Mouse (Mus musculus) intestine, embryonic 15.5 days (tissue): Measurements from ENCODE around the gene Matn3. TPM values are rescaled to one million over a fixed set of nuclear protein-coding genes. Genes with fewer than 3 reads are reported as not detected.

ENCODE experiments used
- ATAC-seq: fragments of 200-750 bp; cut with Nextera tagmentation; 2 replicates; pipeline ENCODE4 v1.8.0; 2017; ENCODE audit warnings: moderate TSS enrichment, moderate library complexity
- H3K27ac ChIP-seq: fragments of 300-500 bp; sonication (generic); 2 replicates; pipeline ENCODE4 v1.5.1; 2015; ENCODE audit warnings: mild to moderate bottlenecking, inconsistent platforms
- H3K27me3 ChIP-seq: fragments of 300-500 bp; sonication (generic); replicated peaks from 2 replicates; pipeline ENCODE4 v1.6.1; 2015; ENCODE audit warnings: inconsistent platforms
- H3K36me3 ChIP-seq: fragments of 300-500 bp; sonication (generic); 2 replicates; pipeline ENCODE4 v1.6.1; 2015; ENCODE audit warnings: inconsistent platforms
- H3K4me1 ChIP-seq: fragments of 300-500 bp; sonication (generic); replicated peaks from 2 replicates; pipeline ENCODE4 v1.6.1; 2015; ENCODE audit warnings: inconsistent platforms
- H3K4me2 ChIP-seq: fragments of 300-500 bp; sonication (generic); replicated peaks from 2 replicates; pipeline ENCODE4 v1.6.1; 2015; ENCODE audit warnings: mild to moderate bottlenecking, inconsistent platforms
- H3K4me3 ChIP-seq: fragments of 300-500 bp; sonication (generic); replicated peaks from 2 replicates; pipeline ENCODE4 v1.5.1; 2015; ENCODE audit warnings: inconsistent platforms
- H3K9ac ChIP-seq: fragments of 300-500 bp; sonication (generic); 2 replicates; pipeline ENCODE4 v1.6.1; 2015; ENCODE audit warnings: inconsistent platforms
- H3K9me3 ChIP-seq: fragments of 300-500 bp; sonication (generic); 2 replicates; pipeline ENCODE4 v1.6.1; 2016; ENCODE audit warnings: inconsistent platforms
- WGBS: fragments of 180-500 bp; shearing (Covaris S2); methylation state at CpG from one replicate; pipeline ENCODE4 v1.1.7; 2015; 5-methylcytosine and 5-hydroxymethylcytosine counted together
- polyA plus RNA-seq: library from polyadenylated mRNA; unstranded; fragments of >200 nt; fragmentation: Nextera tagmentation; extraction: Ambion mirVana; gene quantifications from 2 replicates; pipeline ENCODE4 v1.2.1, GENCODE M21; 2015

Gene Matn3
- polyA plus RNA-seq, 1 experiment from 2014 or later = 0.11 TPM

DNA sequence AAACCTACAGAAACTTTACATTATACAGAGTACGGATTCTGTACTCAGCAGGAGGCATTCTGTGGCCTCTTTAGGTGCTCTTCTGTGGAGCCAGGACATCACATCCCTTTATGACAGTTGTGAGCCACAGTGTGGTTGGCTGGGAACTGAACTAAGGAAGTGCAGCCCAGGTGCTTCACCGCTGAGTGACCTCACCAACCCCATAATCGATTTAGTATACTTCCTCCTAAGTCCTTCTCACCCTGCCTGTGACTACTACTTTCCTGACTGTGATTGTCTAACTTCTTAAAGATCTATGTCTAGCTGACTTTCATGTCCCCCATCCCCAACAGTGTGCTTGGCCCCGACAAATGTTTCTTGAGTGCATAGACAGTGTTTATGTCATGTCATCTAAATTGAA, 50.6 kb downstream of the Matn3 start:
- H3K9me3 ChIP-seq = no peaks in the 10 kb centered on the region
- no peak overlapping the region for H3K27ac ChIP-seq
- no peaks in the 10 kb centered on the region for H3K4me1 ChIP-seq
- H3K4me2 ChIP-seq = no peak overlapping the region
- H3K4me3 ChIP-seq = no peak overlapping the region
- H3K27me3 ChIP-seq = no peaks in the 10 kb centered on the region
- 86% methylated on average over 4 of the region's 4 CpGs for WGBS
- no peak for ATAC-seq
- no peaks in the 10 kb centered on the region for H3K36me3 ChIP-seq
- no peak overlapping the region for H3K9ac ChIP-seq

DNA sequence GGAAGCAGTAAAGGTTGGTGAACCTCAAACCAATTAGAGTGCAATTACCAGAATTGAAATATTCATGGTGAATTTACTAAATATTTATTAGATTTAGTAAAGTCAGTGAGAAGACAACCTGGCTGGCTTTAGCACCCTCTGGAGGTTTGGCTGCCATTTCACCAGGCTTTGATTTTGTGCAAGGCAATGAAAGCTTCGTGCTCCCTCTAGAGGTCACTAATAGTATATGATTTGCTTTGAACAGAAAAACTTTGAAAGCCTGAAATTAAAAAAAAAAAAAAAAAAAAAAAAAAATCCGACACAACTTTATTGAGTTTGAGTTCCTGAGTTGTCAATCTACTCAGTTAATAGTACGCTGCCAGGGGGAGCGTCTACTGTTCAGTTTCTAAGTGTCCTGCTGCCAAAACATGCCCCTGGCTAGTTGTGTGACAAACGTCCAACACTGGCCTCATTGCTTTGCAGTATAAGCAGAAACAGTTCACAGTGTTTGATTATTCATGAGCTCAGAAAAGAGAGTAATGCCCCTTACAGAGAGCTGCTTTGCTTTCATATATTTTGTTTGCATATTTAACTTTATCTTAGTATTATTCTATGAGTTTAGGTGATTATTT, 54.4 kb downstream of the Matn3 start:
- no peaks in the 10 kb centered on the region for H3K9me3 ChIP-seq
- H3K4me1 ChIP-seq = no peaks in the 10 kb centered on the region
- no peak overlapping the region for H3K27ac ChIP-seq
- no peak overlapping the region for H3K4me3 ChIP-seq
- H3K36me3 ChIP-seq = no peaks in the 10 kb centered on the region
- WGBS = 15% methylated on average over 5 of the region's 5 CpGs
- H3K9ac ChIP-seq = no peak overlapping the region
- ATAC-seq = 0 out of 2 replicates have a peak, but pooled peaks have one; percentile 49
- H3K4me2 ChIP-seq = no peak overlapping the region
- no peaks in the 10 kb centered on the region for H3K27me3 ChIP-seq

- Histone ChIP-seq H3K27ac (no peak overlapping the region), H3K27me3 (no peaks in the 10 kb centered on the region), H3K4me2 (no peak overlapping the region), H3K36me3 (no peaks in the 10 kb centered on the region), H3K4me3 (no peak overlapping the region), H3K9me3 (no peaks in the 10 kb centered on the region), H3K9ac (no peak overlapping the region), H3K4me1 (no peaks in the 10 kb centered on the region)
- WGBS = 53% methylated on average over 4 of the region's 4 CpGs
- no peak for ATAC-seq
Measured at GRCm38 (mm10) chr12:9007146-9007545, 59.4 kb downstream of the Matn3 start.

- H3K27ac ChIP-seq = no peak overlapping the region
- 92% methylated on average over 6 of the region's 6 CpGs for WGBS
Measured at GRCm38 (mm10) chr12:9007811-9008210, 60.1 kb downstream of the Matn3 start.

DNA sequence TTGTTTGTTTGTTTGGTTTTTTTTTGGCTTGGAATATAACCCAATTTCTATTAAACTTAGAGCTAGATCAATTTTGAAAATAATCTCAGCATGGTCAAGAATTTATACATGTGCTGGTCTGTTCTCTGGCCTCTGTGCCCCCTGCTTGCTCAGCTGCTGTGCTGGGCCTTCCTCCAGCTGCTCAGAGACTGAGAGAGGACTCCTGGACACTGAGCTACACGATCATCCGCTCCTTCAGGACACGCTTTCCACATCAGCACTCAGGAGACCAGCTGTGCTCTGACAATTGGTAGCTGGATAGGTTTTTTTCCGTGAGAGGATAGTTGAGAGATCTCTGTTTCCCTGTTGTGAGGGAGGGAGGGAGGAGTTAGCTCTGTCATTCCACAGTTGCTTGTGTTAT, 62.6 kb downstream of the Matn3 start:
- no peak overlapping the region for H3K9ac ChIP-seq
- no peaks in the 10 kb centered on the region for H3K27me3 ChIP-seq
- H3K9me3 ChIP-seq = no peaks in the 10 kb centered on the region
- H3K27ac ChIP-seq = no peak overlapping the region
- no peaks in the 10 kb centered on the region for H3K36me3 ChIP-seq
- WGBS = 64% methylated on average over 4 of the region's 4 CpGs
- H3K4me2 ChIP-seq = no peak overlapping the region
- H3K4me1 ChIP-seq = no peaks in the 10 kb centered on the region
- no peak for ATAC-seq
- no peak overlapping the region for H3K4me3 ChIP-seq

More at GRCm38 (mm10) chr12:9007811-9008210, 60.1 kb downstream of the Matn3 start:
- H3K4me3 ChIP-seq = no peak overlapping the region
- no peaks in the 10 kb centered on the region for H3K4me1 ChIP-seq
- ATAC-seq = no peak
- no peak overlapping the region for H3K4me2 ChIP-seq
- H3K9ac ChIP-seq = no peak overlapping the region
- H3K9me3 ChIP-seq = no peaks in the 10 kb centered on the region
- H3K27me3 ChIP-seq = no peaks in the 10 kb centered on the region
- H3K36me3 ChIP-seq = no peaks in the 10 kb centered on the region

- H3K4me2 ChIP-seq = no peak overlapping the region
- no peak overlapping the region for H3K27ac ChIP-seq
- no peak overlapping the region for H3K9ac ChIP-seq
- no peaks in the 10 kb centered on the region for H3K9me3 ChIP-seq
- H3K36me3 ChIP-seq = no peaks in the 10 kb centered on the region
- H3K4me3 ChIP-seq = no peak overlapping the region
- H3K4me1 ChIP-seq = no peaks in the 10 kb centered on the region
- WGBS = 96% methylated on average over 9 of the region's 9 CpGs
- ATAC-seq = no peak
- H3K27me3 ChIP-seq = no peaks in the 10 kb centered on the region
Measured at GRCm38 (mm10) chr12:9016376-9016775, 68.6 kb downstream of the Matn3 start.

- H3K9me3 ChIP-seq = no peaks in the 10 kb centered on the region
- H3K9ac ChIP-seq = no peak overlapping the region
- H3K27ac ChIP-seq = no peak overlapping the region
- no peak for ATAC-seq
- H3K27me3 ChIP-seq = no peaks in the 10 kb centered on the region
- no peaks in the 10 kb centered on the region for H3K4me1 ChIP-seq
- H3K4me3 ChIP-seq = no peak overlapping the region
- H3K36me3 ChIP-seq = no peaks in the 10 kb centered on the region
- H3K4me2 ChIP-seq = no peak overlapping the region
- 97% methylated on average over 8 of the region's 8 CpGs for WGBS
Measured at GRCm38 (mm10) chr12:9020431-9020830, 72.7 kb downstream of the Matn3 start.

DNA sequence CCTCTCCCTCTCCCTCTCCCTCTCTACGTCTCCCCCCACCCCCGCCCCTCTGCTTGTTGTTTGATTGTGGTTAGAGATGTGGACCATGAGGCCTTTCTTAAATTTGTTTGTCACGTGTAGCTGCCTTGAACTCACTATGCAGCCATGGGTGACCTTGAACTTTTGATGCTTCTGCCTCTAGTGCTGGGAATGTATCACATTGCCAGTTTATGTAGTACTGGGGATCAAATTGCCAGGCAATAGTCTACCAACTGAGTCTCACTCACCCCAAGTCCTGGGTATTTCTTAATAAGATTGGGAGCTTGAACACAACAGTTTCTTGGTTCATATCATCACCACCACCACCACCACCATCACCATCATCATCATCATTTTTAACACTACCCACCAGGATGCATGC, 73.3 kb downstream of the Matn3 start:
- Histone ChIP-seq H3K9ac (no peak overlapping the region), H3K36me3 (no peaks in the 10 kb centered on the region), H3K4me3 (no peak overlapping the region), H3K4me1 (no peaks in the 10 kb centered on the region), H3K9me3 (no peaks in the 10 kb centered on the region), H3K4me2 (no peak overlapping the region), H3K27me3 (no peaks in the 10 kb centered on the region), H3K27ac (no peak overlapping the region)
- 73% methylated on average over 3 of the region's 3 CpGs for WGBS
- no peak for ATAC-seq

Other genes starting within 250 kb of the Matn3 start
- gene Sdc1, start 176.6 kb upstream of the Matn3 start, polyA plus RNA-seq = 101 and 106 TPM in 2 replicates
- gene Laptm4a, start 26.3 kb upstream of the Matn3 start, polyA plus RNA-seq = 249 and 294 TPM in 2 replicates
- gene Wdr35, start 26.0 kb downstream of the Matn3 start, polyA plus RNA-seq = 9.9 and 11.6 TPM in 2 replicates
- 31.7 and 35.8 TPM in 2 replicates for gene Ttc32, start 82.1 kb downstream of the Matn3 start, polyA plus RNA-seq